ENCODE assay signal across 8 mouse cellular contexts in the genomic region with DNA sequence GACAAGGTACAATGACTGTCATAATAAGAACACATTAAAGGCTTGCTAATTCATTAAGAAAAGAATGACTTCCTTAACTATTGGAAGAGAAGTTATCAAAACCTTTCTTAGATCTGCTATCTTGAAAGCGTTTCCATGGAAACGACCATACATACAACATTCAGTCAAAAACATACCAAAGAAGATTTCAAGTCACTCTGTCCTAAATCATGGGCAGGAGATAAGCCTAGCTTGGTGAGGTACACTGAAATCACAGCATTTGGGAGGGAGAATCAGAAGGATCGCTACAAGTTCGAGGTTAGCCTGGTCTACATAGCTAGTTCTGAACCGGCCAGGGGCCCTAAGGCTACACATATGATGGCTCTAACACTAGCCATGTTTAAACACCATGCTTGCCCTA. TPM values are rescaled to one million over a fixed set of nuclear protein-coding genes. Genes with fewer than 3 reads are reported as not detected.
DNase-seq lines count a peak whose midpoint lies in the region; ATAC-seq and TF ChIP-seq lines count a peak whose summit lies in the region.

No protein-coding gene starts in this region.

- TF ChIP-seq EP300 in MEL (IDR thresholded peaks at IDR 0.05; ENCODE audit: low read depth in 1 of 2, low read length in 2 of 2): no peak

- H3K4me2 ChIP-seq in heart, embryonic 14.5 days (ENCODE audit: low read length): peak overlapping the region; percentile 71
- H3K4me2 ChIP-seq in hindbrain, embryonic 11.5 days (replicated peaks; ENCODE audit: low read depth, low read length): peak overlapping the region; percentile 62
- H3K4me2 ChIP-seq in midbrain, embryonic 14.5 days (ENCODE audit: low read length): peak overlapping the region; percentile 73

- H3K27ac ChIP-seq in heart, embryonic 14.5 days (replicated peaks in 1 of 2; ENCODE audit: control insufficient read depth in 1 of 2, insufficient read depth in 1 of 2, low read depth in 2 of 2, low read length in 2 of 2): peak overlapping the region in 1 of 2 experiments; percentile 94; a peak in 1 of 4 replicates
- peak overlapping the region; percentile 81; the same call in 1 of the 2 replicates for H3K27ac ChIP-seq in MEL (ENCODE audit: control insufficient read depth, low read depth, low read length)
- H3K27ac ChIP-seq in hindbrain, embryonic 11.5 days (ENCODE audit: low read depth, low read length): peak overlapping the region; percentile 92; the same call in 1 of the 2 replicates
- H3K27ac ChIP-seq in midbrain, embryonic 14.5 days (replicated peaks; ENCODE audit: low read depth, low read length): no peak overlapping the region

- 60% methylated on average over 5 of the region's 5 CpGs for WGBS in heart, embryonic 14.5 days
- WGBS in hindbrain, embryonic 11.5 days: 67% methylated on average over 5 of the region's 5 CpGs
- 68% methylated on average over 5 of the region's 5 CpGs for WGBS in midbrain, embryonic 14.5 days

- no peak for DNase-seq in heart, postnatal 4 days
- DNase-seq in MEL (ENCODE audit: low read depth, low spot score): peak; percentile 58
- peak; percentile 19 for DNase-seq in hindbrain, embryonic 11.5 days (ENCODE audit: low spot score)
- DNase-seq in midbrain, embryonic 14.5 days: peak; percentile 8
- no peak for DNase-seq in spleen, postnatal 36 days (ENCODE audit: low spot score in 2 of 2)
- no peak for DNase-seq in left cerebral cortex, adult 9 months (ENCODE audit: low spot score in 2 of 2)
- no peak for DNase-seq in natural killer cell, adult 2 months (ENCODE audit: low spot score in 2 of 2)

- peak overlapping the region; percentile 85 to 86; a peak in 3 of 4 replicates for H3K4me3 ChIP-seq in heart, embryonic 14.5 days (ENCODE audit: control insufficient read depth in 1 of 2, insufficient read depth in 1 of 2, low read depth in 1 of 2, low read length in 2 of 2)
- peak overlapping the region; percentile 71 to 86 for H3K4me3 ChIP-seq in MEL (ENCODE audit: control insufficient read depth in 1 of 2, insufficient read depth in 1 of 2, low read depth in 2 of 2, low read length in 2 of 2)
- peak overlapping the region; percentile 71 for H3K4me3 ChIP-seq in hindbrain, embryonic 11.5 days (ENCODE audit: low read depth, low read length)
- peak overlapping the region; percentile 89 for H3K4me3 ChIP-seq in midbrain, embryonic 14.5 days (replicated peaks; ENCODE audit: low read depth, low read length)

- peaks cover 0 to 8% of the 10 kb centered on the region in 2 experiments; a peak in 1 of 4 replicates for H3K4me1 ChIP-seq in heart, embryonic 14.5 days (ENCODE audit: control insufficient read depth in 2 of 2, insufficient read depth in 2 of 2, low read length in 2 of 2)
- H3K4me1 ChIP-seq in MEL (ENCODE audit: control insufficient read depth in 1 of 2, insufficient read depth in 2 of 2, low read length in 2 of 2): peaks cover 0 to 6% of the 10 kb centered on the region in 2 experiments; a peak in 2 of 4 replicates
- H3K4me1 ChIP-seq in hindbrain, embryonic 11.5 days (replicated peaks; ENCODE audit: control insufficient read depth, insufficient read depth, low read length): no peaks in the 10 kb centered on the region
- 0 out of 2 replicates have a peak, but pooled peaks cover 7% of the 10 kb centered on the region for H3K4me1 ChIP-seq in midbrain, embryonic 14.5 days (ENCODE audit: control insufficient read depth, insufficient read depth, low read length)

- peak overlapping the region; percentile 88 for H3K9ac ChIP-seq in heart, embryonic 14.5 days (ENCODE audit: low read length)
- peak overlapping the region; percentile 94 for H3K9ac ChIP-seq in MEL (ENCODE audit: control insufficient read depth, low read depth, low read length, poor library complexity, severe bottlenecking)
- H3K9ac ChIP-seq in hindbrain, embryonic 11.5 days (ENCODE audit: low read depth, low read length): peak overlapping the region; percentile 84; the same call in 1 of the 2 replicates
- peak overlapping the region; percentile 88 for H3K9ac ChIP-seq in midbrain, embryonic 14.5 days (replicated peaks; ENCODE audit: low read length)

- peaks cover 5% of the 10 kb centered on the region; the same call in 1 of the 2 replicates for H3K79me2 ChIP-seq in MEL (ENCODE audit: control insufficient read depth, insufficient read depth, low read length, poor library complexity)

- H3K27me3 ChIP-seq in heart, embryonic 14.5 days (ENCODE audit: control insufficient read depth, insufficient read depth, low read length): no peaks in the 10 kb centered on the region
- no peaks in the 10 kb centered on the region for H3K27me3 ChIP-seq in MEL (ENCODE audit: control insufficient read depth in 1 of 2, insufficient read depth in 2 of 2, low read length in 2 of 2)
- no peaks in the 10 kb centered on the region for H3K27me3 ChIP-seq in hindbrain, embryonic 11.5 days (ENCODE audit: control insufficient read depth, insufficient read depth, low read length)
- no peaks in the 10 kb centered on the region for H3K27me3 ChIP-seq in midbrain, embryonic 14.5 days (ENCODE audit: control insufficient read depth, insufficient read depth, low read length)

- no peaks in the 10 kb centered on the region for H3K36me3 ChIP-seq in heart, embryonic 14.5 days (ENCODE audit: control insufficient read depth, insufficient read depth, low read length)
- H3K36me3 ChIP-seq in MEL (ENCODE audit: control insufficient read depth in 1 of 2, insufficient read depth in 2 of 2, low read length in 2 of 2): peaks cover 0 to 9% of the 10 kb centered on the region in 2 experiments; a peak in 2 of 4 replicates
- H3K36me3 ChIP-seq in hindbrain, embryonic 11.5 days (ENCODE audit: control insufficient read depth, insufficient read depth, low read length): no peaks in the 10 kb centered on the region
- H3K36me3 ChIP-seq in midbrain, embryonic 14.5 days (ENCODE audit: control insufficient read depth, insufficient read depth, low read length): no peaks in the 10 kb centered on the region

- no peaks in the 10 kb centered on the region for H3K9me3 ChIP-seq in heart, embryonic 14.5 days (ENCODE audit: control insufficient read depth, low read length)
- no peaks in the 10 kb centered on the region for H3K9me3 ChIP-seq in MEL (replicated peaks; ENCODE audit: insufficient read depth, low read length)
- no peaks in the 10 kb centered on the region for H3K9me3 ChIP-seq in hindbrain, embryonic 11.5 days (ENCODE audit: control insufficient read depth, low read length)
- no peaks in the 10 kb centered on the region for H3K9me3 ChIP-seq in midbrain, embryonic 14.5 days (ENCODE audit: control insufficient read depth, low read length)

- no peak for TF ChIP-seq POLR2A in MEL (IDR thresholded peaks at IDR 0.05; ENCODE audit: control insufficient read depth in 1 of 2, insufficient read depth in 1 of 2, low read depth in 1 of 2, low read length in 2 of 2, poor library complexity in 1 of 2)

- TF ChIP-seq CTCF in MEL (IDR thresholded peaks at IDR 0.05 in 2 of 3, conservative IDR thresholded peaks at IDR 0.05 in 1 of 3; ENCODE audit: control insufficient read depth in 1 of 3, insufficient read depth in 1 of 3, low read depth in 2 of 3, low read length in 3 of 3, poor library complexity in 1 of 3, severe bottlenecking in 1 of 3): no peak

- no peak for ATAC-seq in heart, embryonic 14.5 days (ENCODE audit: insufficient number of reproducible peaks, insufficient read depth, low FRiP score, low read depth)
- peak; percentile 8; the same call in 1 of the 2 replicates for ATAC-seq in hindbrain, embryonic 11.5 days (ENCODE audit: low FRiP score)
- no peak for ATAC-seq in midbrain, embryonic 14.5 days (ENCODE audit: low FRiP score, low TSS enrichment)

- TF ChIP-seq RAD21 in MEL (IDR thresholded peaks at IDR 0.05; ENCODE audit: low read depth, low read length): no peak

TF ChIP-seq in MEL, 35 proteins besides CTCF, POLR2A, EP300 and RAD21 (continues in another document):
- TF ChIP-seq TAL1 (IDR thresholded peaks at IDR 0.05; ENCODE audit: low read length) (no peak), GATA1 (IDR thresholded peaks at IDR 0.05; ENCODE audit: low read depth, low read length) (peak; percentile 32; the same call in 1 of the 2 replicates)

RNA-seq across cellular contexts. Expression of a gene that starts 0.9 kb away (rescaled TPM):
- 13.9 and 14.1 TPM in 2 replicates for polyA plus RNA-seq in heart, embryonic 14.5 days (2014; fragmentation: Nextera tagmentation; extraction: Ambion mirVana)
- 10 to 100 TPM; 14.8 to 16.9 TPM for total RNA-seq in heart, postnatal 4 days (2021)
- 4.1 TPM in 2 replicates for total RNA-seq in MEL (2012; rRNA removed)
- 10 to 100 TPM in 1 of 2 experiments, not detected in 1; 10.8 TPM for polyA plus RNA-seq in MEL (2012; ENCODE audit: insufficient read depth in 1 of 2, insufficient read length in 2 of 2, low read depth in 1 of 2, low replicate concordance in 2 of 2, missing spikeins in 1 of 2)
- 13.7 and 15.3 TPM in 2 replicates for polyA plus RNA-seq in hindbrain, embryonic 11.5 days (2014; fragmentation: Nextera tagmentation; extraction: Ambion mirVana)
- polyA plus RNA-seq in midbrain, embryonic 14.5 days (2014; fragmentation: Nextera tagmentation; extraction: Ambion mirVana): 18.6 and 21.8 TPM in 2 replicates

RNA-seq across cellular contexts. Expression of a gene that starts 5.9 kb away (rescaled TPM):
- polyA plus RNA-seq in heart, embryonic 14.5 days (2014; fragmentation: Nextera tagmentation; extraction: Ambion mirVana): 3.3 and 4.0 TPM in 2 replicates
- 1 to 10 TPM; 5.6 to 5.8 TPM for total RNA-seq in heart, postnatal 4 days (2021)
- 11.4 and 11.5 TPM in 2 replicates for total RNA-seq in MEL (2012; rRNA removed)
- 10 to 100 TPM in 1 of 2 experiments, not detected in 1; 13.2 TPM for polyA plus RNA-seq in MEL (2012; ENCODE audit: insufficient read depth in 1 of 2, insufficient read length in 2 of 2, low read depth in 1 of 2, low replicate concordance in 2 of 2, missing spikeins in 1 of 2)
- 1.0 and 1.9 TPM in 2 replicates for polyA plus RNA-seq in hindbrain, embryonic 11.5 days (2014; fragmentation: Nextera tagmentation; extraction: Ambion mirVana)
- polyA plus RNA-seq in midbrain, embryonic 14.5 days (2014; fragmentation: Nextera tagmentation; extraction: Ambion mirVana): 1.4 and 1.5 TPM in 2 replicates

RNA-seq across cellular contexts. Expression of a gene that starts 47.3 kb away (rescaled TPM):
- polyA plus RNA-seq in heart, embryonic 14.5 days (2014; fragmentation: Nextera tagmentation; extraction: Ambion mirVana): 24.6 and 26.4 TPM in 2 replicates
- 10 to 100 TPM; 31.4 to 35.1 TPM for total RNA-seq in heart, postnatal 4 days (2021)
- 39.3 and 41.9 TPM in 2 replicates for total RNA-seq in MEL (2012; rRNA removed)
- 100 to 1,000 TPM in 1 of 2 experiments, 10 to 100 TPM in 1; 27.8 to 135 TPM for polyA plus RNA-seq in MEL (2012; ENCODE audit: insufficient read depth in 1 of 2, insufficient read length in 2 of 2, low read depth in 1 of 2, low replicate concordance in 2 of 2, missing spikeins in 1 of 2)
- polyA plus RNA-seq in hindbrain, embryonic 11.5 days (2014; fragmentation: Nextera tagmentation; extraction: Ambion mirVana): 42.7 and 45.8 TPM in 2 replicates
- 21.1 and 21.5 TPM in 2 replicates for polyA plus RNA-seq in midbrain, embryonic 14.5 days (2014; fragmentation: Nextera tagmentation; extraction: Ambion mirVana)

RNA-seq across cellular contexts. Expression of a gene that starts 47.6 kb away (rescaled TPM):
- polyA plus RNA-seq in heart, embryonic 14.5 days (2014; fragmentation: Nextera tagmentation; extraction: Ambion mirVana): 58.8 and 66.5 TPM in 2 replicates
- 10 to 100 TPM; 76.3 to 81.5 TPM for total RNA-seq in heart, postnatal 4 days (2021)
- total RNA-seq in MEL (2012; rRNA removed): 299 and 357 TPM in 2 replicates
- polyA plus RNA-seq in MEL (2012; ENCODE audit: insufficient read depth in 1 of 2, insufficient read length in 2 of 2, low read depth in 1 of 2, low replicate concordance in 2 of 2, missing spikeins in 1 of 2): 100 to 1,000 TPM; 632 to 842 TPM
- 87.9 and 95.8 TPM in 2 replicates for polyA plus RNA-seq in hindbrain, embryonic 11.5 days (2014; fragmentation: Nextera tagmentation; extraction: Ambion mirVana)
- 116 and 145 TPM in 2 replicates for polyA plus RNA-seq in midbrain, embryonic 14.5 days (2014; fragmentation: Nextera tagmentation; extraction: Ambion mirVana)

Comparison
In these comparisons a context has a peak if more than half of its experiments do, and no peak if none do; other contexts are left out.
1. DNase-seq: peak in MEL (single experiment), hindbrain, embryonic 11.5 days (single experiment) and midbrain, embryonic 14.5 days (single experiment); none in heart, postnatal 4 days (single experiment), spleen, postnatal 36 days (0 of 2), left cerebral cortex, adult 9 months (0 of 2) and natural killer cell, adult 2 months (0 of 2).
2. Peak in every context shown above with its lines, with median percentiles within 50 percentile points of each other: H3K4me2 ChIP-seq, H3K4me3 ChIP-seq and H3K9ac ChIP-seq.